Mouse (Mus musculus): ENCODE measurements around the gene Tab1. TPM values are rescaled to one million over a fixed set of nuclear protein-coding genes. Genes with fewer than 3 reads are reported as not detected.

Gene Tab1
- total RNA-seq, 2 experiments from 2014 or later = 27.8 to 32.4 TPM

DNA sequence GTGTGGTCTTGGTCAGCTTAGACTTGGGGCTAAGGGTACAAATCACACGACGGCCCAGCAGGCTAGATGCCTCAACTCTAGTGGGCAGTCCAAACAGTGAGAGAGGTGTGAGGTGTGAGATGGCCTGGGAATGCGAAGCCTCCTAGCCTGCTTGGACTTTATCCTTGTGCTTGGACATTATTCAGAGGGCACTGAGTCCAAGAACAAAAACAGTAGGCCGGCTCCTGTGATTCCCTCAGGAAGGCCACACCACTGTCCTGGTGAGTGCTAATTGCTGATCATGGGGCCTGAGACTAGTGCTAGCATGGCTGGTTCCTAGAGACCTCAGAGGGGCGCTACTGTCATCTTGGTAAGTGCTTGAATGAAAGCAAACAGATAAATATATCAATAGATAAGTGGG lies 56.0 kb downstream of the Tab1 start:
- intact Hi-C loops (cut with DNase I) = no loop called here
- no peak for DNase-seq

GRCm38 (mm10) chr15:80190075-80190474 lies 57.1 kb downstream of the Tab1 start:
- intact Hi-C loops (cut with DNase I) = no loop called here
- no peak for DNase-seq

DNA sequence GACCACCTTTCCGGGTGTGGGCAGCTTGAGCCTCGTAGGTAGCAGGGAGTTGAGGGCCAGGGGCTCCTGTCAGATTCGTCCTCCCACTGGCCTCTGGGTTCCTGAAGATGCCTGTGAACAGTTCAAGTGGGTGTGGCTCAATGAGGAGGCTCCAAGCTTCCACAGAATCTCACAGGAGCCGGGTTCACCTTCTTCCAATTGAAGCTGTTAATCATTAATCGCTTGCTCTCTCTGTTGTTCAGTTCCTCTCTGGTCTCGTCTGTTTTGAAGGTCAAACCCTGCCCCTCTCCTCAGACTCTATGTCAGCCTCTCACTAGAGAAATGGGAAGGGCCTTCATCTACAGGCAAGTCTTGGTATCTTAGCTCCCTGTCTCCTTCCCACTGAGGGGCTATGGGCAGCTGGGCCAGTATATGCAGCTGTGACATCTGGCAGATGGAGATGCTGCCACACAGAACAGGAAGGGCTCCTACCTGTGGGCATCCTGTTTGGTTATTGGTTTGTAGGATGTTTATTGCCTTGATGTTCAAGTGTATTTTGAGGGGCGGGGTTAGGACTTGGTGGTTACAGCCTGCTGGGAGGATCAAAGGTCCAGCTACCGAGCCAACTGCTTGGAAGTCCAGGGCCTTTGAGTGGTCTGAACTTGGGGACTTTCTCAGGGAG lies 58.8 kb downstream of the Tab1 start:
- intact Hi-C loops (cut with DNase I) = no loop called here
- DNase-seq = no peak

- intact Hi-C loops (cut with DNase I) = no loop called here
- no peak for DNase-seq
Observed at GRCm38 (mm10) chr15:80192246-80192585, 59.3 kb downstream of the Tab1 start.

GRCm38 (mm10) chr15:80192847-80193246 lies 59.9 kb downstream of the Tab1 start:
- no peak for DNase-seq
- intact Hi-C loops (cut with DNase I) = no loop called here

DNA sequence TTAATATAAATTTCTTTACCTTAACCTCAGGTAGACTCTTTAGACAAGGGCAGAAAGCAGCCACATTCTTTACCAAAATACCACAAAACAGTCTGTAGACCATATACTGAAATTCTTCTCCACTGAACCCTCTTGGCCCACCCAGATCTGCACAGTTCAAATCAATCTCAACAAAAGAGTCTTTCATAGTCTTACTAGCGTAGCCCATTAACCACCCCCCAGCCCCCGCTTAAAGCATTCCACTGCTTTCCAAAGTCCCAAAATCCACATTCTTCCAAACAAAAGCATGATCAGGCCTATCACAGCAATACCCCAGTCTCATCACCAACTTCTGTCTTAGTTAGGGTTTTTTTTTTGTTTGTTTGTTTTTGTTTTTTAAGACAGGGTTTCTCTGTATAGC lies 66.6 kb downstream of the Tab1 start:
- intact Hi-C loops (cut with DNase I) = no loop called here
- DNase-seq = no peak

GRCm38 (mm10) chr15:80202111-80202775 lies 69.3 kb downstream of the Tab1 start:
- DNase-seq = no peak
- intact Hi-C loops (cut with DNase I) = no loop called here

DNA sequence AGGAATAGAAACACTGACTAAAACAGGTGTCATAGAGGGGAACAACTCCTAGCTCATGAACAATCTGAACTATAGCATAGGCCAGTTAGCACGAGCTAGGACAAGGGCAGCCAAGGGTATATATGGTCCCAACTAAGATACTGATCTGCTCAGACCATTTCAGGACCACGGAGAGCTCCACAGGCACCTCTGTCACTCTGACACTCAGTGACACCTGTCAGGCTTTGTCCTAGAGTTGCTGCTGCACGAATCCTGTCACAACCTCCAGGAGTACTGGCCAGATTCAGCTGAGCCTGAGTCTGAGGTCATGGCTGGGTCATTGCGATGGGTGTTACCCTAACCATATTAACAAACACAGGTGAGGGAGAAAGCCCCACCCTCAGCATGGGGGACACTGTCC lies 70.5 kb downstream of the Tab1 start:
- intact Hi-C loops (cut with DNase I) = no loop called here
- DNase-seq = peak in 1 of 2 experiments; percentile 12

DNA sequence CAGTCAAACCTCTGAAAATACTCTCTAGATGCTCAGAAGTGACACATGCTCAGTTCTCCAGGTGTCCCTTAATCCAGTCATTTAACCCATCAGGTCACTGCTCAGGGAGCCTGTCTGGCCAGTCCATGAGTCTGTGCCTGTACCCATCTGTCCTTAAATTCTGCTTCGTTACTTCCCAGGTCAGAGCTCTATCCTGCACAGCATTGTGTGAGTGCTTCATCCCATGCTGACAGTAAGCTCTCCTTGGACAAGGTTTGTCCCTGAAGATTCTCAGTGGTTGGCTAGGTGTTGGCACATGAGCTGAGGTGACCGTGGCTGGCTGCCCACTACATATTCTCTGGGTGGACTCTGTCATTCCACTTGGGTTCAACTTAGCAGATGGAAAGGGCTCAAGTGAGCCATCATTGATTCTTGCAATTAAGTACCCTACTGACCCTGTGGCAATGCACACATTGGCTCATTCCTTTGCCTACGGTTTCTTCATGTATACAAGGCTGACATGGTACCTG lies 73.2 kb downstream of the Tab1 start:
- intact Hi-C loops (cut with DNase I) = no loop called here
- no peak for DNase-seq

- intact Hi-C loops (cut with DNase I) = no loop called here
- no peak for DNase-seq
Observed at GRCm38 (mm10) chr15:80208446-80208845, 75.5 kb downstream of the Tab1 start.

Other genes starting within 250 kb of the Tab1 start
- 10 to 100 TPM; 13.0 to 14.4 TPM for gene Apobec3, start 241.5 kb upstream of the Tab1 start, total RNA-seq (2021)
- gene Cbx7, start 162.0 kb upstream of the Tab1 start, total RNA-seq (2021) = 1 to 10 TPM; 3.6 to 7.8 TPM
- gene Pdgfb, start 118.2 kb upstream of the Tab1 start, total RNA-seq (2021) = 10 to 100 TPM; 42.2 to 43.4 TPM
- gene Syngr1, start 41.8 kb upstream of the Tab1 start, total RNA-seq (2021) = 10 to 100 TPM; 77.8 to 79.6 TPM
- 100 to 1,000 TPM; 278 to 293 TPM for gene Rpl3, start 41.3 kb upstream of the Tab1 start, total RNA-seq (2021)
- 1 to 10 TPM; 1.6 to 2.0 TPM for gene Mgat3, start 40.6 kb downstream of the Tab1 start, total RNA-seq (2021)
- gene Mief1, start 100.9 kb downstream of the Tab1 start, total RNA-seq (2021) = 10 to 100 TPM; 31.0 to 33.0 TPM
- gene AC140267.1, start 102.7 kb downstream of the Tab1 start, total RNA-seq (2021) = 10 to 100 TPM in 1 of 2 experiments, 1 to 10 TPM in 1; 3.4 to 24.9 TPM
- gene Atf4, start 122.1 kb downstream of the Tab1 start, total RNA-seq (2021) = 10 to 100 TPM; 83.7 to 91.1 TPM
- gene Rps19bp1, start 131.2 kb downstream of the Tab1 start, total RNA-seq (2021) = 10 to 100 TPM; 17.8 to 18.8 TPM
- under 1 TPM in 1 of 2 experiments, not detected in 1; 0.10 TPM for gene Cacna1i, start 154.1 kb downstream of the Tab1 start, total RNA-seq (2021)